In the genomic region with DNA sequence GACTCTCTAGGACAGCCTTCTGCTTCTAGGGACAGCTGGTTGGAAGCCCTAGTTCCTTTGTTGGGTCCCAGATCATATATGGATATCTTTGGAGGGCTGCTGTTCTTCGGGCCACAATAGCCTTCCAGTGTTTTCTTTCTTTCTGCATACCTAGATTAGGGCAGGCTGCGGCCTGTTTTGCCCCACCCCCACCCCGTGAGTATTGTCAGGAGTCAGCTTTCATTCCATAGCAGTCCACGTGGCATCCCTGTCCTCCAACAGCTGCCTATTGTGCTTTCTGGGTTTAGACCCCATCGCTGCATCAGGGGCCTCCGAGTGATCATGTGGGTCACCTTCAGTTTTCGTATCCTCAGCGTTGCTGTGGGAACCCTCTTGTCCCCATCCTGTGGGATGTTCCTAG, we compare ENCODE assay signal across 25 mouse cellular contexts. TPM values are rescaled to one million over a fixed set of nuclear protein-coding genes. Genes with fewer than 3 reads are reported as not detected.
DNase-seq lines count a peak whose midpoint lies in the region; ATAC-seq and TF ChIP-seq lines count a peak whose summit lies in the region.
"Had no signal": no experiment of that assay in that cellular context is flagged by ENCODE, and none has a peak within 500 bp of the region (broad histone marks: within the 10 kb centered on the region; RNA-seq: fewer than 3 reads in every experiment).

No protein-coding gene starts in this region.

- no peak overlapping the region for H3K4me3 ChIP-seq in heart, embryonic 14.5 days (ENCODE audit: control insufficient read depth in 1 of 2, insufficient read depth in 1 of 2, low read depth in 1 of 2, low read length in 2 of 2)
- H3K4me3 ChIP-seq in kidney, postnatal 0 days (replicated peaks; ENCODE audit: low read depth, low read length) = no peak overlapping the region
- no peak overlapping the region for H3K4me3 ChIP-seq in embryonic facial prominence, embryonic 13.5 days
- H3K4me3 ChIP-seq in limb, embryonic 13.5 days = no peak overlapping the region
- H3K4me3 ChIP-seq: forebrain, embryonic 13.5 days; myocyte had no signal

- 39% methylated on average over 8 of the region's 8 CpGs for WGBS in heart, embryonic 14.5 days
- WGBS in kidney, postnatal 0 days = 52% methylated on average over 8 of the region's 8 CpGs
- WGBS in embryonic facial prominence, embryonic 13.5 days = 45% methylated on average over 8 of the region's 8 CpGs
- 68% methylated on average over 8 of the region's 8 CpGs for WGBS in limb, embryonic 13.5 days

- H3K4me2 ChIP-seq in heart, embryonic 14.5 days (ENCODE audit: low read length) = no peak overlapping the region
- no peak overlapping the region for H3K4me2 ChIP-seq in kidney, postnatal 0 days (ENCODE audit: low read length)
- H3K4me2 ChIP-seq in embryonic facial prominence, embryonic 13.5 days = no peak overlapping the region
- no peak overlapping the region for H3K4me2 ChIP-seq in limb, embryonic 13.5 days (replicated peaks)
- H3K4me2 ChIP-seq: forebrain, embryonic 13.5 days had no signal

- peak overlapping the region; percentile 19 to 71 for H3K27ac ChIP-seq in heart, embryonic 14.5 days (replicated peaks in 1 of 2; ENCODE audit: control insufficient read depth in 1 of 2, insufficient read depth in 1 of 2, low read depth in 2 of 2, low read length in 2 of 2)
- peak overlapping the region; percentile 2; the same call in 1 of the 2 replicates for H3K27ac ChIP-seq in kidney, postnatal 0 days
- peak overlapping the region; percentile 44 for H3K27ac ChIP-seq in embryonic facial prominence, embryonic 13.5 days
- peak overlapping the region; percentile 34; the same call in 1 of the 2 replicates for H3K27ac ChIP-seq in limb, embryonic 13.5 days
- H3K27ac ChIP-seq: forebrain, embryonic 13.5 days had no signal

- H3K36me3 ChIP-seq in heart, embryonic 14.5 days (ENCODE audit: control insufficient read depth, insufficient read depth, low read length) = peaks cover 85% of the 10 kb centered on the region
- H3K36me3 ChIP-seq in kidney, postnatal 0 days (ENCODE audit: insufficient read depth, low read length) = peaks cover 43% of the 10 kb centered on the region
- H3K36me3 ChIP-seq in embryonic facial prominence, embryonic 13.5 days = peaks cover 98% of the 10 kb centered on the region
- H3K36me3 ChIP-seq in limb, embryonic 13.5 days = peaks cover 99% of the 10 kb centered on the region

- no peaks in the 10 kb centered on the region for H3K27me3 ChIP-seq in heart, embryonic 14.5 days (ENCODE audit: control insufficient read depth, insufficient read depth, low read length)
- H3K27me3 ChIP-seq in kidney, postnatal 0 days (ENCODE audit: insufficient read depth, low read length) = no peaks in the 10 kb centered on the region
- H3K27me3 ChIP-seq in embryonic facial prominence, embryonic 13.5 days = no peaks in the 10 kb centered on the region
- no peaks in the 10 kb centered on the region for H3K27me3 ChIP-seq in limb, embryonic 13.5 days
- H3K27me3 ChIP-seq: forebrain, embryonic 13.5 days had no signal

- no peak for TF ChIP-seq CTCF in kidney, postnatal 0 days (IDR thresholded peaks at IDR 0.05; ENCODE audit: low read depth)

- no peak for DNase-seq in heart, postnatal 10 days
- no peak for DNase-seq in kidney, postnatal 0 days (ENCODE audit: low spot score)
- DNase-seq in kidney, adult 11 months = no peak
- no peak for DNase-seq in left cerebral cortex, postnatal 25 days (ENCODE audit: low spot score in 2 of 2)
- DNase-seq in left cerebral cortex, adult 11 months (ENCODE audit: low spot score) = no peak
- DNase-seq: adrenal gland, adult 8-10 months; cerebellum, adult 9-10 months; gastrocnemius, postnatal 25 days; kidney, adult 8-10 months; kidney, postnatal 4 days; layer of hippocampus, adult 9-11 months; lung, adult 18-20 months; lung, postnatal 14 days; midbrain, embryonic 14.5 days; spleen, adult 18-20 months; thymus, adult 2 months had no signal

- H3K9ac ChIP-seq in heart, embryonic 14.5 days (ENCODE audit: low read length) = peak overlapping the region; percentile 27; the same call in 1 of the 2 replicates
- no peak overlapping the region for H3K9ac ChIP-seq in kidney, postnatal 0 days (ENCODE audit: low read depth, low read length)
- peak overlapping the region; percentile 32; the same call in 1 of the 2 replicates for H3K9ac ChIP-seq in embryonic facial prominence, embryonic 13.5 days
- H3K9ac ChIP-seq in limb, embryonic 13.5 days = no peak overlapping the region
- H3K9ac ChIP-seq: forebrain, embryonic 13.5 days had no signal

- intact Hi-C loops in heart, postnatal 10 days (cut with DNase I) = no loop called here
- intact Hi-C loops in left cerebral cortex, postnatal 25 days (cut with DNase I) = no loop called here

- peaks cover 10 to 15% of the 10 kb centered on the region in 2 experiments for H3K4me1 ChIP-seq in heart, embryonic 14.5 days (ENCODE audit: control insufficient read depth in 2 of 2, insufficient read depth in 2 of 2, low read length in 2 of 2)
- H3K4me1 ChIP-seq in kidney, postnatal 0 days (replicated peaks; ENCODE audit: insufficient read depth, low read length) = peaks cover 8% of the 10 kb centered on the region; the same call in 1 of the 2 replicates
- peaks cover 9% of the 10 kb centered on the region for H3K4me1 ChIP-seq in embryonic facial prominence, embryonic 13.5 days
- H3K4me1 ChIP-seq in limb, embryonic 13.5 days = no peaks in the 10 kb centered on the region
- H3K4me1 ChIP-seq: forebrain, embryonic 13.5 days had no signal

- H3K9me3 ChIP-seq in heart, embryonic 14.5 days (ENCODE audit: control insufficient read depth, low read length) = no peaks in the 10 kb centered on the region
- no peaks in the 10 kb centered on the region for H3K9me3 ChIP-seq in kidney, postnatal 0 days (replicated peaks; ENCODE audit: low read length)
- H3K9me3 ChIP-seq in embryonic facial prominence, embryonic 13.5 days = no peaks in the 10 kb centered on the region
- H3K9me3 ChIP-seq in limb, embryonic 13.5 days = no peaks in the 10 kb centered on the region
- H3K9me3 ChIP-seq: forebrain, embryonic 13.5 days had no signal

- ATAC-seq in heart, embryonic 14.5 days (ENCODE audit: insufficient number of reproducible peaks, insufficient read depth, low FRiP score, low read depth) = no peak
- no peak for ATAC-seq in kidney, postnatal 0 days (replicated peaks; ENCODE audit: low FRiP score, low read depth)
- no peak for ATAC-seq in embryonic facial prominence, embryonic 13.5 days (ENCODE audit: insufficient number of reproducible peaks, insufficient read depth, low FRiP score, low TSS enrichment, low read depth)
- no peak for ATAC-seq in limb, embryonic 13.5 days (ENCODE audit: low FRiP score, low read depth)
- ATAC-seq: forebrain, embryonic 13.5 days; inflammation-experienced regulatory T-cells, adult 6 months had no signal

RNA-seq across cellular contexts. Expression of a gene that starts 29.9 kb away (rescaled TPM):
- 102 and 117 TPM in 2 replicates for polyA plus RNA-seq in heart, embryonic 14.5 days (2014; fragmentation: Nextera tagmentation; extraction: Ambion mirVana)
- total RNA-seq in heart, postnatal 10 days (2021) = 100 to 1,000 TPM; 208 to 227 TPM
- 522 and 524 TPM in 2 replicates for polyA plus RNA-seq in kidney, postnatal 0 days (2015; fragmentation: Nextera tagmentation; extraction: Ambion mirVana)
- 533 and 546 TPM in 2 replicates for polyA plus RNA-seq in embryonic facial prominence, embryonic 13.5 days (2015; fragmentation: Nextera tagmentation; extraction: Ambion mirVana)
- 558 and 589 TPM in 2 replicates for polyA plus RNA-seq in limb, embryonic 13.5 days (2015; fragmentation: Nextera tagmentation; extraction: Ambion mirVana)
- total RNA-seq in left cerebral cortex, postnatal 25 days (2021) = 10 to 100 TPM; 91.8 to 96.6 TPM

RNA-seq across cellular contexts. Expression of a gene that starts 43.3 kb away (rescaled TPM):
- not detected in 2 replicates for polyA plus RNA-seq in heart, embryonic 14.5 days (2014; fragmentation: Nextera tagmentation; extraction: Ambion mirVana)
- not detected for total RNA-seq in heart, postnatal 10 days (2021)
- polyA plus RNA-seq in kidney, postnatal 0 days (2015; fragmentation: Nextera tagmentation; extraction: Ambion mirVana) = 0.13 and 0.24 TPM in 2 replicates
- not detected in 2 replicates for polyA plus RNA-seq in embryonic facial prominence, embryonic 13.5 days (2015; fragmentation: Nextera tagmentation; extraction: Ambion mirVana)
- polyA plus RNA-seq in limb, embryonic 13.5 days (2015; fragmentation: Nextera tagmentation; extraction: Ambion mirVana) = not detected in 2 replicates
- total RNA-seq in left cerebral cortex, postnatal 25 days (2021) = under 1 TPM; 0.53 to 0.55 TPM
- total RNA-seq: gastrocnemius, postnatal 25 days; liver, adult 2 months; megakaryocyte, adult 5-6 weeks had no signal
- polyA plus RNA-seq: forebrain, embryonic 13.5 days; inflammation-experienced regulatory T-cells, adult 6 months; liver, adult 2 months; midbrain, embryonic 14.5 days; neural tube, embryonic 14.5 days had no signal

RNA-seq across cellular contexts. Expression of a gene that starts 50.8 kb away (rescaled TPM):
- 34.9 and 41.1 TPM in 2 replicates for polyA plus RNA-seq in heart, embryonic 14.5 days (2014; fragmentation: Nextera tagmentation; extraction: Ambion mirVana)
- total RNA-seq in heart, postnatal 10 days (2021) = 10 to 100 TPM; 49.2 to 58.0 TPM
- 30.5 and 33.0 TPM in 2 replicates for polyA plus RNA-seq in kidney, postnatal 0 days (2015; fragmentation: Nextera tagmentation; extraction: Ambion mirVana)
- polyA plus RNA-seq in embryonic facial prominence, embryonic 13.5 days (2015; fragmentation: Nextera tagmentation; extraction: Ambion mirVana) = 37.8 and 38.7 TPM in 2 replicates
- polyA plus RNA-seq in limb, embryonic 13.5 days (2015; fragmentation: Nextera tagmentation; extraction: Ambion mirVana) = 42.0 and 50.2 TPM in 2 replicates
- total RNA-seq in left cerebral cortex, postnatal 25 days (2021) = 10 to 100 TPM; 16.4 to 16.8 TPM

Comparison
In these comparisons a context has a peak if more than half of its experiments do, and no peak if none do; other contexts are left out.
1. H3K9ac ChIP-seq: peak in heart, embryonic 14.5 days (single experiment) and embryonic facial prominence, embryonic 13.5 days (single experiment); none in kidney, postnatal 0 days (single experiment) and limb, embryonic 13.5 days (single experiment).
2. Peak in every context shown above with its lines, with median percentiles within 50 percentile points of each other: H3K27ac ChIP-seq.